Mouse (Mus musculus): Measurements from ENCODE around the gene Ttc32.
A peak's percentile ranks its signal among the peaks of the same experiment; 100 is the strongest.

Ttc32 gene

GRCm38 (mm10) chr12:9048090-9048489, 18.3 kb downstream of the Ttc32 start:
- no peak for DNase-seq

GRCm38 (mm10) chr12:9050824-9051223, 21.0 kb downstream of the Ttc32 start:
- DNase-seq, result no peak

DNA sequence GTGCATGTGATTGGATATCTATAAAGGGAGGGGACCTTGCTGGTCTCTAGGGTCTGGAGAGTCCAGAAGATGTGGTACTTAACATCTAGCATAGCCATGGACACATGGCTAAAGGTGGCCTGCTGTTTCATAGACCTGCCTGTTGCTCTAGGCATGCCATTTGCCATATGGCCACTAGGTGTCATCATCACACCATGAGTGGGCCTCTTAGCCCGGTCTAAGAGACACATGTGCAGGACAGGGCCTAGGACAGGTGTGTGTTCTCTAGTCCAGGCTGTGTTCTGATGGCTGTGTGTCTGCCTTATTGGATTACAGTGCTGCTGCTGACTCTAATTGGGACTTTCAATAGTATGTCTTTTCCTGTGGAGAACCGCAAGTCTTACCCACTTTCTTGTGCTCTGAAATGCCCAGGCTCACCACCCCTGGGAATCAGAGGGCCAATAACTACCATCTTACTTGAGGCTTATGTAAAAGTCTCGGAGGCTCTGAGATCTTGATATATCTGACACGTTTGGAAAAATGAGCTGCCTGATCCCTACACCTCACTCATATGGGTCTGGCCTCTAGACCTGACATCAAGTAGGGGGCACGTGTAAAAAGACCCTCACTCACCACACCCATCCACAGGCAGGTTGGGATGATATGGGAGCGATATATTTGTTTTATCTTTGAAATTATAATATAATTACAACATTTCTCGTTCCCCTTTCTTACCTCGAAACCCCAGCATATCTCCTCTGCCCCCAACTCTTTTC, 22.5 kb downstream of the Ttc32 start:
- DNase-seq, result peak; percentile 87

DNA sequence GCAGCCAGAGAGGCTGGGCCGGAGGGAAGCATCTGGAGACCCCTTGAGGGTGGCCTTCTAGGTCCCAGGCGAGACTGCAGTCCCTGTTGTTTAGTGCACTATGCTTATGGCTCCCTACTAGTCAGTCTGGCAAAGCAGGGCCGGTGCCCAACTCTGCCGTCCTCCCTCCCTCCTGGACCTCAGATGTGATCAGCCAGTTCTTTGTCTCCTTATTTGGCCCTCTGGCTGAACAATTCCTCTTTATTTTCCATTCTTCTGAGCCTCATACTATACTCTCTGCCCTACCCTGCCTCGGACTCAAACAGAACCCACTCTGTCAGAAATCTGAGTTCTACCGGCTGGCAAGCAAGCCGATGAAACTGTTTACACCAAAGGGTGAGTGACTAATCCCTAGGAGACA, 23.5 kb downstream of the Ttc32 start:
- DNase-seq, result no peak

DNA sequence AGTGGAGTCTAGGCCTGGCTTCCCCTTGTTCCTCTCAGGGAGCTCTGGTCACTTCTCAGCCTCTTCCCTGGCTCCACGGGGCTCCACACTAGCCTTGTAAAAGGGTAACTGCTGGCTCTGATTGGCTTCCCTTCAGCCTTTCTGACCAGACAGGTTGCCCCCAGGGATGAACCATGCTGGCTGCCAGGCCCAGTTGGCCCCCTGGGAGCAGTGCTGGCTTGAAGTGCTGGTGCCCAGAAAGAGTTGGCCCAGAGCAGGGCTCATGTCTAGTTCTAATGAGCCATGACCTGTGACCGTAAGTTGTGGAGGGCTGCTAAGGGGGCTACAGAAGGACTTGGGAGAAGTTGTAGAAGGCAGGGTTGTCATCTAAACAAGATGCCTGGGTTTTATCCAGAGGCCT, 24.2 kb downstream of the Ttc32 start:
- DNase-seq, result no peak

DNA sequence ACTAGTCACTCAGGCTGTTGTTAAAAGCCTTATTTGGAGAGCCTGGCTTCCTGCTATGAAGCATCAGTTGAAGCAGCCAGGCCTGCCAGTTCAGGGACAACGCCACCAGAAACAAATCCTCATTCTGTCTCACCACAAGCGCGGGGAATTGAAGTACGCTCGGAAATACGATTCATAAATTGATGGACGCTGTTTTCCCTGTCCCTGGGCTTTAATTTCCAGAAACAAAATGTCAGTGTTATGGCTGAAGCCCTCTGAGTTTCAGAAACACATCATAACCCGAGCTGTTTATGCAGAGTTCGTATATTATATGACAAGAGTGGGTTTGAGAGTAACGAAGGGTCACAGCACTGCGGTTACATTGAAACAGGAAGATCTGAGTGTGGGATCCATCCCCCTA, 25.5 kb downstream of the Ttc32 start:
- no peak for DNase-seq

GRCm38 (mm10) chr12:9059502-9059901, 29.7 kb downstream of the Ttc32 start:
- no peak for DNase-seq

GRCm38 (mm10) chr12:9059965-9060364, 30.2 kb downstream of the Ttc32 start:
- DNase-seq, result no peak

GRCm38 (mm10) chr12:9063611-9064010, 33.8 kb downstream of the Ttc32 start:
- DNase-seq, result no peak

GRCm38 (mm10) chr12:9071058-9071457, 41.3 kb downstream of the Ttc32 start:
- DNase-seq, result no peak

- no peak for DNase-seq
Measured at GRCm38 (mm10) chr12:9071493-9071892, 41.7 kb downstream of the Ttc32 start.

DNA sequence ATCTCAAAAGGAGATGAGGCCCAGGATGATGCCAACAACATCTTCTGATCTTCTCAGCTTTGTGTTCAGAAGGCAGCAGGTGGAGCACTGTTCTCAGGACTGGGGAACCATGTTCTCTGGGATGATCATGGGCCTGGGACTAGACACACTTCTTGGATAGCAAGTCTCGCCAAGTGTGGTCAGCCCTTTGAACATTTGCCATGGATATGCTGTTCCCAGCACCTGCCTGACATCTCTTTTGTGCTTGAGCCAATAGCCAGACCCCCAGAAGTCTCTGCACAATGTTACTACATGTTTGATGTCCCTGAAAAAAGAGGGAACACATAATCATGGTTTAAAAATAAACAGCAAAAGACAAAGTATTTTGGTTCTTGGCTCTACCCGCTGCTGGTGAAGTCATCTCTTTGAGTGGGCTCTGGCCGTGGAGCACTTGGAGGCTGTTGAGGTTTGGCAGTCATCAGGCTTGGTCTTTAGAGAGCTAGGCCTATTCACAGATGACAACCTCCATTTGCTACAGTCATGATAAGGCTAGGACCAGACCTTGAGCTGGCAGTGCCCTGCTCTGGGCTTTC, 47.8 kb downstream of the Ttc32 start:
- DNase-seq, result no peak

GRCm38 (mm10) chr12:9090226-9090625, 60.4 kb downstream of the Ttc32 start:
- no peak for DNase-seq

Measured in B cell, adult 2 months (primary cell).